Mouse (Mus musculus): ENCODE data around the gene Calhm2.

Gene Calhm2

DNA sequence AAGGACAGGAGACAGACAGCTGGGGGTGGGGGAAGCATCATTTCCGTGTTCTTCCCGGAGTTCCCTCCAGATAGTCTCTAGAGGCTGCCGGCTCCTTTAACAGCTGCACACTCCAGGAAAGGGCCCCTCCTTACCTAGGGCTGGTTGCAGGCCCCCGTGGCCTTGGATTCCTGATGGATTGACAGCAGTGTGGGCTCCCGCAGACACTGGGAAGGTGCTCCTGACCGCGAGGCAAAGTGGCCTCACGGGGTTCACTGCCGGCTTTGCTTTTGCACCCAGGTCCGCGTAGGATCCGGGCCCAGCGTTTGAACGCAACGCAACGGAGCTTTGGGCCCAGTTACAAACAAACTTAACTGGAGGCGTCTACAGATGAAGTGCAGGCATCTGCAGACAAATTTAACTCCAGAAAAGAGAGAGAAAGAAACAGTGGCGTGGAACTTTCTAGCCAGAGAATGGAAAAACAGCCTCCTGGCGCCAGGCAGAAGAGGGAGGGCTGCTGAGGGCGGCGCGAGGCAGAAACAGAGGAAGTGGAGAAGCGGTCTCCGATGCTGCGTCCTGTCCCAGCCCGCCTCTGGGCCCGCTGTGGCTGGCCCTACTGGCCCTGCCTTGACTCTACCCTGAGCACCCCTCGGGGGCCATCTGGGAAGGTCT, at the start of gene Calhm2:
Gene Calhm2 (minus strand): TSS at position 524 of the 651 bp plus-strand sequence.
- Histone ChIP-seq H3K36me3 (ENCODE audit: insufficient read depth, low read length) (peaks cover 20% of the 10 kb centered on the region), H3K9me3 (ENCODE audit: low read length) (no peaks in the 10 kb centered on the region), H3K4me1 (replicated peaks; ENCODE audit: low read depth, low read length) (peaks cover 85% of the 10 kb centered on the region), H3K27me3 (ENCODE audit: insufficient read depth, low read length) (peaks cover 22% of the 10 kb centered on the region), H3K4me3 (replicated peaks; ENCODE audit: low read length) (peak within 1 kb of the TSS; percentile 75)
- TF ChIP-seq POU5F1 (IDR thresholded peaks at IDR 0.05; ENCODE audit: borderline replicate concordance, low read length) (no peak), CTCF (conservative IDR thresholded peaks at IDR 0.05; ENCODE audit: low read length) (no peak), NANOG (IDR thresholded peaks at IDR 0.05; ENCODE audit: borderline replicate concordance, low read length) (no peak)

DNA sequence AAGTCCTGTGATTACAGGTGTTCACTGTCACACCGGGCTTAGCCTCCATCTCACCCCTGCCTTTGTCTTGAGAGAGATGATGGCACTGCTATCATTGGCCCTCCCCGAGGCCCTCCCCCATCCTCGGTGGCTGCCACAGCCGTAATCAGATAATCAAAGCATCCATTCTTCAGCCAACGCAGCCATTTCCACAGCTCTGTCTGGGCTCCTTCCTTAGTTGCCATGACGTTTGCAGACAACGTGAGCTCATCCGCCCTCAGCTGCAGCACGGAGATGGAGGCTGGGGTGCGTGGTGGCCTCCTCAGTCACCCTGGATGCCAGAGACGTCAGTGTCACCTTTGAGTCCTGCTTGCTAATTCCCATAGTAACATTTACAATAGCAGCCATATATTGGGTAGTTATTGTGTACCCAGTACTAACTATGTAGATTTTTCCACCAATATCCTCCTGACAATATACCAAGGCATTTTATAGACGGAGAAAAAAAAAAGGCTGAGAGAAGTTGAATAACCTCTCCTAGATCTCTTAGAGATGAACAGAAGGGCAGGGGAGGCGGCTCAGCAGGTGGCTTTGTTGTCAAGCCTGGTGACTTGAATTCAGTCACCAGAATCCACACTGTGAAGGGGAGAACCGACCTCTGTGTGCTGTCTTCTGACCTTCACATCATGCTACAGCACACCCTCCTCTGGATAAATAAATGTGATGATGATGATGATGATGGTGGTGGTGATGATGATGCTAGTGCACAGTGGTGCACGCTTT, 48.6 kb upstream of the Calhm2 start:
- Histone ChIP-seq H3K4me3 (replicated peaks; ENCODE audit: low read length) (no peak overlapping the region), H3K36me3 (ENCODE audit: insufficient read depth, low read length) (no peaks in the 10 kb centered on the region), H3K9me3 (ENCODE audit: low read length) (no peaks in the 10 kb centered on the region), H3K27me3 (ENCODE audit: insufficient read depth, low read length) (no peaks in the 10 kb centered on the region), H3K4me1 (replicated peaks; ENCODE audit: low read depth, low read length) (peaks cover 72% of the 10 kb centered on the region)
- no peak for TF ChIP-seq POU5F1 (IDR thresholded peaks at IDR 0.05; ENCODE audit: borderline replicate concordance, low read length)

DNA sequence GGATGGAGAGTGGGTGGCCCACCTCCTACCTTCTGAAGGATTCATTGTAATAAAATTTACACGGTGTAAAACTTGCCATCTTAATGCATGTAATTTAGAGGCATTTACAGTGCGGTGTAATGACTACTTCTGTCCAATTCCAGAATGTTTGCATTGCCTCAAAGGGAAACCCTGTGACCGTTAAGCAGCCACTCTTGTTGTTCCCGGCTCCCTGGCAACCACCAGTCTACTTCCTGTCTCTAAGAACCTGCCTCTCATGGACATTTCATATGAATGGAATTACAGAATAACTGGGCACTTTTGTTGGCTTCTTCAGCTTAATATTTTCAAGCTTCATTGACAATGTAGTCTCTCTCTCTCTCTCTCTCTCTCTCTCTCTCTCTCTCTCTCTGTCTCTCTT, 46.6 kb upstream of the Calhm2 start:
- Histone ChIP-seq H3K9me3 (ENCODE audit: low read length) (no peaks in the 10 kb centered on the region), H3K4me3 (replicated peaks; ENCODE audit: low read length) (no peak overlapping the region), H3K36me3 (ENCODE audit: insufficient read depth, low read length) (no peaks in the 10 kb centered on the region), H3K27me3 (ENCODE audit: insufficient read depth, low read length) (peaks cover 13% of the 10 kb centered on the region), H3K4me1 (replicated peaks; ENCODE audit: low read depth, low read length) (peaks cover 63% of the 10 kb centered on the region)
- TF ChIP-seq NANOG (IDR thresholded peaks at IDR 0.05; ENCODE audit: borderline replicate concordance, low read length) = no peak
- no peak for TF ChIP-seq POU5F1 (IDR thresholded peaks at IDR 0.05; ENCODE audit: borderline replicate concordance, low read length)

DNA sequence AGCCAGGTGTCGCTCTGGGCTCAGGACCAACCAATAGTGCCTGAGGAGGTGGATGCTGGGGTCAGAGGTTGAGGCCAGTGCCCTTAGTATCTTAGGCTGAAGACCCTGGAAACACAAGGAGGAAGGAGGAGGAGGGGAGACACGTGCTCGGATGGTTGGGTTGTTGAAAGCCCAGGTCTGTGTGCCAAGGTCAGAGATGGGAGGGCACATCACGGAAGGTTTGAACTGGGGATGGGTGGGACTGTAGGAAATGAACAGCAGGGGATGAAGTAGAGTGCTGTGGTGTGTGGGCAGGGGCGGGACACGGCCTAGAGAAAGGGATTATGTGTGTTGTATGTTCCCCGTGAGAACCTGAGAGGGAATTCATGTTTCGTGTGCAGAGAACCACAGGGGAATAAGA, 46.1 kb upstream of the Calhm2 start:
- H3K4me3 ChIP-seq (replicated peaks; ENCODE audit: low read length) = no peak overlapping the region
- H3K9me3 ChIP-seq (ENCODE audit: low read length) = no peaks in the 10 kb centered on the region
- peaks cover 66% of the 10 kb centered on the region for H3K4me1 ChIP-seq (replicated peaks; ENCODE audit: low read depth, low read length)
- TF ChIP-seq POU5F1 (IDR thresholded peaks at IDR 0.05; ENCODE audit: borderline replicate concordance, low read length) (no peak), CTCF (conservative IDR thresholded peaks at IDR 0.05; ENCODE audit: low read length) (no peak), NANOG (IDR thresholded peaks at IDR 0.05; ENCODE audit: borderline replicate concordance, low read length) (no peak)
- H3K27me3 ChIP-seq (ENCODE audit: insufficient read depth, low read length) = peaks cover 17% of the 10 kb centered on the region
- H3K36me3 ChIP-seq (ENCODE audit: insufficient read depth, low read length) = no peaks in the 10 kb centered on the region

DNA sequence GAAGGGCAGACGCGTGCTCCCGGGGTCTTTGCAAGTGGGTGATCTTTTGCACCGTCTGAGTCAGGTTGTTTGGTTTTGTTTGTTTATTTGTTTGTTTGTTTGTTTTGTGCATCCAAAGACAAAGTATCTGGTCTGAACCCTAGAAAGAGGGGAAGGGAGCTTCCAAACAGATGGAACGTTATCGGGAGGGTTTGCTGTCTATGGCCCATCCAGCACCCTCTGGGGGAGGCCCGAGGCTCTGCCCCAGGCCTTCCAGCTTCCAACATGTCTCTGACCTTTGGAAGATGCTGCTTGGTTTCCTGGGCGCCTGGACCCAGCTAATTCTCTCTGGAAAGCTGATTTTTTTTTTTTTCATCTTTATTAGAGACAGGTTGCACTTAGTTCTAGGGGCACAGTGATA, 41.9 kb upstream of the Calhm2 start:
- Histone ChIP-seq H3K4me3 (replicated peaks; ENCODE audit: low read length) (peak overlapping the region; percentile 93), H3K9me3 (ENCODE audit: low read length) (no peaks in the 10 kb centered on the region), H3K4me1 (replicated peaks; ENCODE audit: low read depth, low read length) (peaks cover 61% of the 10 kb centered on the region), H3K27me3 (ENCODE audit: insufficient read depth, low read length) (peaks cover 17% of the 10 kb centered on the region), H3K36me3 (ENCODE audit: insufficient read depth, low read length) (no peaks in the 10 kb centered on the region)
- TF ChIP-seq CTCF (conservative IDR thresholded peaks at IDR 0.05; ENCODE audit: low read length) (no peak), NANOG (IDR thresholded peaks at IDR 0.05; ENCODE audit: borderline replicate concordance, low read length) (no peak), POU5F1 (IDR thresholded peaks at IDR 0.05; ENCODE audit: borderline replicate concordance, low read length) (no peak)

DNA sequence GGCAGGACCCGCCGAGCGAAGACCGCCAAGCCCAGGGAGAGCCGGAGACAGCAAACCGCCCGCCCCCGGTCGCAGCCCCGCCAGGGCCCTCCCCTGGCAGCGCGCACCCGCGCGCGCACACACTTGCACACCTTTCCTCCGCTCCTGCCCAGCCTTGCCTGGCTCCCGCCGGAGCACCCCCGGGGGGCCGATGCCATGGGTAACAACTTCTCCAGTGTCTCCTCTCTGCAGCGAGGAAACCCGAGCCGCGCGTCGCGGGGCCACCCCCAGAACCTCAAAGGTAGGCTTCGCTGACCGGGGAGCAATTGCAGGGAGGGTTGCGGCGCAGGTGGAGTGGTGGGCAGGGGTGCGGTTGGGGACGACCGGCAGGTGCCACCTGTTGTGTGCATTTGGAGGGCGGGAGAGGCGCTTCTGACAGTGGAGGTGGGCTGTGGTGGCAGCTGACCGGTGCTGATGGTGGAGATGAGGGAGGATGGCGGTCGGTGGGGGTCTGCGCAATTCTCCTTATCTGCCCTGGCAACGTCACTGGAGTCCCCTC, 41.2 kb upstream of the Calhm2 start:
- Histone ChIP-seq H3K36me3 (ENCODE audit: insufficient read depth, low read length) (no peaks in the 10 kb centered on the region), H3K9me3 (ENCODE audit: low read length) (no peaks in the 10 kb centered on the region), H3K4me3 (replicated peaks; ENCODE audit: low read length) (peak overlapping the region; percentile 93), H3K4me1 (replicated peaks; ENCODE audit: low read depth, low read length) (peaks cover 62% of the 10 kb centered on the region), H3K27me3 (ENCODE audit: insufficient read depth, low read length) (peaks cover 17% of the 10 kb centered on the region)
- TF ChIP-seq POU5F1 (IDR thresholded peaks at IDR 0.05; ENCODE audit: borderline replicate concordance, low read length) (no peak), NANOG (IDR thresholded peaks at IDR 0.05; ENCODE audit: borderline replicate concordance, low read length) (no peak), CTCF (conservative IDR thresholded peaks at IDR 0.05; ENCODE audit: low read length) (no peak)

DNA sequence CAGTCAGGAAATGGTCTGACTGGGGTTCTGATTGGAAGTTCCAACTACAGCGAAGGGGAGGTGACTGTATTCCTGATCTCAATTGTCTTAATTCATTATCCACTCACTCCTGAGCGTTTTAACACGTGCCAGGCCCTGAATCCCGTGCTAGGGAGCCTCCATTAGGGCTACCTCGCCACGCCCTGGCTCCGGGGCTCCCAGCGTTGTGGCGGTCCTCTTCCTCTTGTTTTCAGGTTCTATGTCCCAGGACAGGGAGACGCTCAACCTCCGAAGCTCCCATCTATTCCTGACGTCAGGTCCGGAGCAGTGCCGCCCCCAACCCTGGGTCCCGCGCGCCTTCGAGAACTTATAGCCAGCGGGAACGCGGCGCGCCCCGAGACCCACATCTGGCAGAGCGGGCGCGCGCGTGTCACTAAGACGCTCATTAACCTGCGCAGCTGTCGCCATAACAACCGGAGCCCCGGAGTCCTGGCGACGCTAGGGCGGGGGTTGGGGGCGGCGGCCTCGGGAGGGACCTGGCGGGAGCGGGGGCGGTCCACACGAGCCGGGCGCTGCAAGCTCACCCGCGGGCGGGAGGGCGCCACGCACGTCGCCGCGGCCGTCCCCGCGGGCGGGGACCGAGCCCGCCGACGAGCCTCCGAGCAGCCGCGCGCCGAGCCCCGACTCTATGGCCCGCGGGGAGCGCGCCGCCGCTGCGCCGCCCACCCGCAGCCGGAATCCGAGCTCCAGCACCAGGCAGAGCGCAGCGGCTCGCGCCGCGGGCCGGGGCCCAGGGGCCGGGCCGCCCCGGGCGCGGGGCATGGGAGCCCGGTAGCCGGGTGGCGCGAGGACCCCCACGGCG, 40.6 kb upstream of the Calhm2 start, which contains the start of gene Neurl1a:
Gene Neurl1a (plus strand): TSS at position 390 of the 841 bp plus-strand sequence.
- Histone ChIP-seq H3K4me1 (replicated peaks; ENCODE audit: low read depth, low read length) (peaks cover 56% of the 10 kb centered on the region), H3K27me3 (ENCODE audit: insufficient read depth, low read length) (peaks cover 19% of the 10 kb centered on the region), H3K36me3 (ENCODE audit: insufficient read depth, low read length) (no peaks in the 10 kb centered on the region), H3K4me3 (replicated peaks; ENCODE audit: low read length) (peak within 1 kb of the TSS; percentile 93), H3K9me3 (ENCODE audit: low read length) (no peaks in the 10 kb centered on the region)
- TF ChIP-seq POU5F1 (IDR thresholded peaks at IDR 0.05; ENCODE audit: borderline replicate concordance, low read length) (no peak), NANOG (IDR thresholded peaks at IDR 0.05; ENCODE audit: borderline replicate concordance, low read length) (0 out of 2 replicates have a peak, but pooled peaks have one; percentile 17), CTCF (conservative IDR thresholded peaks at IDR 0.05; ENCODE audit: low read length) (no peak)

DNA sequence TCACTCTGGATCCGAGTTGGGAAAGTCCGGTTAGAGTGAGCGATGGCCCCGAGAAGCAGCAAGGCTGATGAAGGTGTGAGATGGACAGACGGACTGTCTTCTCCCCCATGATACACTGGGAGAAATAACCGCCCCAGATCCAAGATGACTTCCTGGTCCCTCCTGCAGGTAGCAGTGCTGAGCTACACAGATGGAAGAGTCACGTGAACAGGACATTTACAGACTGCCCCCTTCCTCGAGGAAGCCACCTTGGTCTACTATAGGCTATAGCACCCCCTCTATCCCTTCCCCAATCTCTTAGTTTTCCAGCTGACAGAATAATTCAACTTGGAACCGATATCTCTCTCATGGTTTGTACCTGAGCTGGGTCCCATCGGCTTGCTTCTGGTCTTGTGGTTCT, 39.9 kb upstream of the Calhm2 start:
- Histone ChIP-seq H3K9me3 (ENCODE audit: low read length) (no peaks in the 10 kb centered on the region), H3K4me3 (replicated peaks; ENCODE audit: low read length) (peak overlapping the region; percentile 93), H3K27me3 (ENCODE audit: insufficient read depth, low read length) (peaks cover 20% of the 10 kb centered on the region), H3K36me3 (ENCODE audit: insufficient read depth, low read length) (no peaks in the 10 kb centered on the region), H3K4me1 (replicated peaks; ENCODE audit: low read depth, low read length) (peaks cover 55% of the 10 kb centered on the region)
- TF ChIP-seq CTCF (conservative IDR thresholded peaks at IDR 0.05; ENCODE audit: low read length) (peak; percentile 55), NANOG (IDR thresholded peaks at IDR 0.05; ENCODE audit: borderline replicate concordance, low read length) (no peak), POU5F1 (IDR thresholded peaks at IDR 0.05; ENCODE audit: borderline replicate concordance, low read length) (no peak)
